Mouse (Mus musculus) ovary, postnatal 10 days (tissue): ENCODE data around the gene Gm525.
"Not testable (repeated sequence)": the region's sequence is repeated elsewhere in the genome, so short reads cannot be mapped to it uniquely, and the experiment has no call there.

Source experiments
- DNase-seq: peaks from one replicate; pipeline ENCODE4 v3.0.0; 2022; ENCODE audit warnings: low spot score

Gm525 gene

DNA sequence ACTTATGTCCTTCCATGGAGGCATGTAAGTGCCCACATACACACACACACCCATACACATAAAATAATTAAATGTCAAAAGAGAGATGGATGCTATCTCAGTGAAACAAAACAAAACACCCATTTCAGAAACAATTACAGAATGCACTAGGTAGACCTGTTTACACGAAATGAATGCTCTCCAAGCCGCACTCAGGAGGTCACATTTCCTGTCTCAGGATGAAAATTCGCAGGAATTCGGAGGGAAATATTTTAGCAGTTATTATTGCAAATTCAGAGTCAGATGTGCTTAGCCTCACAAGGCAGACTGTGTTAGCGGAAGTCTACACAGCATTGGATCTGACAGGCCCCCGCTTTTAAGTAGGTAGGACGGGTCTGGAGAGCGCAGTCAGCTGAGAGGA is at the start of gene Gm525:
Gene Gm525 (plus strand): TSS at position 301 of the 400 bp plus-strand sequence.
- DNase-seq, result no peak

DNA sequence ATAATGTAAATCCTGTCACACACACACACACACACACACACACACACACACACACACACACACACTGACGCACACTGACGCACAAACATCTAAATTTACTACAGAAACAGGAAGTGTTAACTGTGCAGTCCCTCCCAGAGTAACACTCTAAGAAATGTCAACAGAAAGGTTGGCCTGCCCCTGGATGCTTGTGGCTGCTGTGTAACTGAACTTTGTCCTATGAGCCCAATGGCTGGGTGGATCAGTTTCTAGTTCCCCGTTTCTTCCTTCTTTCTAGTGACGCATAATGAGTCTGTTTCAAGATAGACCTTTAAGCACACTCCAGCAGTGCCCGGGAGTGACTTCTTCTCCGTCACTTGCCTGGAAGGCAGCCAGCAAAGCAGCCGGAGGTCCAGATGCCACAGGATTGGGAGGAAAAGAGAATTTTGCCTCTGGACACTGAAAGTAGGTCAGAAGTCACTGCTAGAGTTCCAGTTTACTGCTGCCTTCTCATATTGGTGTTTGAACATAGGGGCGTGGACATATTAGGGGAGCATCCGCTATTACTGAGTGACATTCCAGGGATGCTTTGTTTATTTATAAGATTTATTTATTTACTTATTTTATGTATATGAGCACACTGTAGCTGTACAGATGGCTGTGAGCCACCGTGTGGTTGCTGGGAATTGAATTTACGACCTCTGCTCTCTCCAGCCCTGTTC is 49.3 kb upstream of the Gm525 start:
- no peak for DNase-seq

DNA sequence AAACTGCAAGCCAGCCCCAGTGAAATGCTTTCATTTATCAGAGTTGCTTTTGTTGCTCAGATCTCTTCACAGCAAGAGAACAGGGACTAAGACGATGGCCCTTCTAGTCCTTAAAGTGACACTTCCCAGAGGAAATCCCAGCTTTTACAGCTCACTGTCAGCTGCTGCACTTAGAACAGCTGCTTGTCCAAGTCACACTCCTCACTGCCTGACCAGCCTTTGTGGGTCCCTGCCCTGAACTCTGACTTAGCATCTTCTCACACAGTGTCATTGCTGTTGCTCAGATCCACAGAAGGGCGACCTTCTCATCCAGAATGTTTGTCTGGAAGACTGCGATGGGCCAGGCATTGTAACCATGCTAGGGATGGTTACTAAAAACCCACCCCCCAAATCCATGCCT is 48.0 kb upstream of the Gm525 start:
- DNase-seq, result no peak

GRCm38 (mm10) chr11:89026117-89026516 is 47.5 kb upstream of the Gm525 start:
- DNase-seq, result no peak

DNA sequence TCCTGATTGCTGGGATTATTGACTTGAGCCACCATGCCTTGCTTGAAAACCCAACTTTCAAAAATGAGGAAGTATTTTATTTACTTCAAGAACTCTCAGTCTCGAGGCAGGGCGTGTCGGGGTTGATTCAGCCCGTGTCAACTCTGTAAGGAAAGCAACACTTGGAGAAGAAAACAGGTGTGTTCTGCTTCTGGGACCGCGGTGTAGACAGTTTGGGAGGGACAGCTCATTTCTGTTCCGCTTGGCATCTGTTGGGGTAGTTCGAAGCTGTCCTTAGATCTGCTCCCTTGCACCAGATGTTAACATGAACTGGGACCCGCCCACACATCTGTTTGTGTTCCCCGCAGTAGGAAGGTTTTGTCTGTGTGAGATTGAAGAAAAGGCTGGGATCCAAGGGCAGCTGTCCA is 45.7 kb upstream of the Gm525 start:
- DNase-seq, result no peak

DNA sequence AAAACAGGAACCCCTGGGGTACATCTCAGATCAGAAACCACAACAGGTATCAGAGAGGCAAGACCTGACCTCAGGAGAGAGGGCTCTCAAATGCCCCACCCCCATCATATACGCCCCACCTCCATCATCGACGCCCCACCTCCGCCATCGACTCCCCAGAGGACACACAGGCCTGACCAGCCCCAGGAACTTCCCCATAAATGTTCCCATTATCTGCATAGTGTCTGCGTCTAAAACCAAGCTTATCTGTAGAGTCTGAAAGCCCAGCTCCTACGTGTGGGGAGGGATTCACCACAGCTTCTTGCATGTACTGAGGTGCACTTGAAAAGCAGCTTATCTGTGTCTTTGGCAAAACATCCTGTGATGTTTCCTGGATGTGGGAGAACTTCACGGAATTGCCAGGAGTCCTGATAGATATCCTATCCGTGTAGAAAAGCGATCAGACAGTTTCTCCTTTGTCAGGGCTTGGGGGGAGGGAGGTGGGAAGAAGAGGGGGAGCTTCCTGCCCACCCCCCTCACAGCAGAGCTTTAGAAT is 44.7 kb upstream of the Gm525 start:
- no peak for DNase-seq

- DNase-seq, result no peak
Measured at GRCm38 (mm10) chr11:89030552-89030951, 43.1 kb upstream of the Gm525 start.

- no peak for DNase-seq
Measured at GRCm38 (mm10) chr11:89031189-89031588, 42.5 kb upstream of the Gm525 start.

GRCm38 (mm10) chr11:89034592-89034991 is 39.0 kb upstream of the Gm525 start:
- DNase-seq, result no peak

DNA sequence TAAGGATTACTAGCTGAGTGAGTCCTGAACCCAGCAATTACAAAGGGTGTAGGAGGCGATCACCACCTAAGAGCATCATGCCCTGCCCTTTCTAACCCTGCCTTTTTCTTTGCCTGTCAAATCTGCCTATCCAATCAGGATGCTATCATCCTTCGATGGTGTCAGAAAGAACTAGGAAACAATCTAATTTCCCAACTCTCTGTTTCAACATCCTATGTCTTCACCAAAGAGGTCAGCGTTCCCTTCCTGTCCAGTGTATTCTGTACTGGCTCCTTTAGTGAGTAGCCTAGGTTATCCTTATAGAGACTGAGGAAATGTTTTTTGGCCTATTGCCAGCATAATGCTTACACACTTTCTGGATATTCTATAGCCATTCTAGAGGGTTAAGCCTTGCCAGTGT is 38.1 kb upstream of the Gm525 start:
- no peak for DNase-seq

DNA sequence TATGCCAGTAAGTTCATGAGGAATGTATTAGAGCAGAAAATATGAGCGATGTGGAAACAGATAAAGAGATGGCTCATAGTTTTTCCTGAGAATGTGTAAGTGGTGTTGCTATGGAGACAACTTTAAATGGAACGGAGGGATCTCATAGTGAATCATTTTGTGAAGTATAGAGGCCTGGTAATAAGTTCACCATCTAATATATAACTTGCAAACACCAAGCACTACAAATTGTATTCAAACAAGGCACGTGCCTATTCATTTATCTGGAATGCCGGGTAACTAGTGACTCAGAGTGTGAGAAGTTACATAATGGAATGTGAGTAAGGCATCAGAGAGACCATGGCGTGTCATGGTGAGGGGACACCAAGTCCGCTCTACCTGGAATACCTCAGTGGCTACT is 35.1 kb upstream of the Gm525 start:
- no peak for DNase-seq

DNA sequence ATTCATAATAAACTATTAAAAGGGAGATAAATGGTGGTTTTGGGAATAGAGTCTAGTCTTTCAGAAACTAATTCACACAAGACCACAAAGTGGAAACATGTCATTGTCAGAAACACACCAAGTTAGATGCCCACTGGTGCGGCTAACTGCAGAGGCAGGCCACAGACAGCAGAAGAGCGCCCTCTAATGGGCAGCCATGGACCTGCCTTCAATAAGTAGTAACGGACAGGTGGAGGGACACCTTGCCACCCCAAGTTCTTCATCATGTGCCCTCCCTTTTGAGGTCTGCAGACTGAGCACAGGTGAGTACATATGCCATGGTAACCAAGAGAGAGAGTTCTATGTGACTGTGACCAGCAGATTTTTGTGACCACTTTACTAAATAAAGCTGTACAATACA is 34.3 kb upstream of the Gm525 start:
- no peak for DNase-seq

- not testable (repeated sequence) for DNase-seq
Measured at GRCm38 (mm10) chr11:89041073-89041472, 32.6 kb upstream of the Gm525 start.

- DNase-seq, result no peak
Measured at GRCm38 (mm10) chr11:89043046-89043445, 30.6 kb upstream of the Gm525 start.

GRCm38 (mm10) chr11:89045501-89045900 is 28.1 kb upstream of the Gm525 start:
- DNase-seq, result not testable (repeated sequence)

GRCm38 (mm10) chr11:89046021-89046420 is 27.6 kb upstream of the Gm525 start:
- no peak for DNase-seq

GRCm38 (mm10) chr11:89051767-89052166 is 21.9 kb upstream of the Gm525 start:
- no peak for DNase-seq

DNA sequence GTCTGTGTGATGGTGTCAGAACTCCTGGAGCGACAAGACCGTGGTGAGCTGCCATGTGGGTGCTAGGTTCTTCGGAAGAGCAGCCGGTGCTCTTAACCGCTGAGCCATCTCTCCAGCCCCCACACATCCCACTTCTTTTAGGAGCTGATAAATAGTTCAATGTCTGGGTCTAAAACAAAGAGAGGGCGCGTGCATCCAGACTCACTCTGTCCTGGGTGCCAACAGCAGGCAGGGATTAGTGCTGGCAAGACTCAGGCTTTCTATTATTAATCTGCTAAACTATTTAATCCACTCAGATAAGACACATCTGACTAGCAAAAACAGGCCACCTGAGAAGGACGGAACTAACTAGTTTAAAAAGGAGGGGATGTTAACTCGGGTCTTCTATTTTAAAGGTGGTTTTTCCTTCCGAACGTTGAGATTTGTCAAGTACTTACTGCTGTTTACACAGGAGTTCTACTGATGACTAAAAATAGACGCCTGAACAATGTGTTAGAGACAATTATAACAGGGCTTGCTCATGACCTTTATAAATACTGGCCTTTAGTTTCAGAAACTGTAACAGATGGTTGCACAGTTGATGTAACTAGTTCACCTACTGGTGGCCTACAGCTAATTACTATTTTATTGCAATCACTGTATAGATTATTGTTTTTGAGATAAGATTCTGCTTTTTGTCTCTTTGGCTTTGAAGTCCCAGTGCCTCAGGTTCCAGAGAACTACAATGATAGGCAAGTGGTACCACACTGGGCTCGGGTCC is 17.5 kb upstream of the Gm525 start:
- DNase-seq, result no peak

DNA sequence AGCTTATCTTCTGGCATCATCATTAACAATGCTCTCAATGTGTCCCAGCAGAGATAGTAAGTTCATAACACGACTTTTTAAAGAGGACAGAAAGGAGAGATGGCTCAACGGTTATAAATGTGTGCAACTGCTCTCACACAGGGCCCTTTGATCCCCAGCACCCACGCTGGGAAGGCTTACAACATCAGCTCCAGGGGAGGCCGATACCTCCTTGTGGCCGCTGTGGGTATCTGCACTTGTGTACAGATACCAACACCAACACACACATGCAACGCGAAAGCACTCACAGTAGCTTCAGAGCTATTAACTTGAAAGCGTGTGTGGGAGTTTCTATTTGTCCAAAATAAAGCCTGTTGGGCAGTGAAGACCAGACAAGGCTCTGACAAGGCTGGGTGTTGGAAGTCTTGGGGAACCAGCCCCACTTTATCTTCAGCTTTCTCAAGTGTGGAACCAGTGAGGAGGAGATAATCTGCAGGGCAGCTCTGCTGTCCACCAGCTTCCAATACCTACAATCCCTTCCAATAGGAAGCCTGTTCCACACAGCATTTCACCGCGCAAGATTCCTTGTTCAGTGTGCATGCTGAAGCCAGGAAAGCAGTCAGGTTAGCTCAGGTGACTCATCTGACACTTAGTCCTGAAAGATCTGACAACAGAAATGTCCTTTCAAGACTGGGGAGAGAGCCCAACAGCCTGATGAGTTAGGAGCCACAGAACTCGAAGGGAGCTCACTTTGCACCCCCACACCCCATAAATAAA is 14.9 kb upstream of the Gm525 start:
- no peak for DNase-seq

DNA sequence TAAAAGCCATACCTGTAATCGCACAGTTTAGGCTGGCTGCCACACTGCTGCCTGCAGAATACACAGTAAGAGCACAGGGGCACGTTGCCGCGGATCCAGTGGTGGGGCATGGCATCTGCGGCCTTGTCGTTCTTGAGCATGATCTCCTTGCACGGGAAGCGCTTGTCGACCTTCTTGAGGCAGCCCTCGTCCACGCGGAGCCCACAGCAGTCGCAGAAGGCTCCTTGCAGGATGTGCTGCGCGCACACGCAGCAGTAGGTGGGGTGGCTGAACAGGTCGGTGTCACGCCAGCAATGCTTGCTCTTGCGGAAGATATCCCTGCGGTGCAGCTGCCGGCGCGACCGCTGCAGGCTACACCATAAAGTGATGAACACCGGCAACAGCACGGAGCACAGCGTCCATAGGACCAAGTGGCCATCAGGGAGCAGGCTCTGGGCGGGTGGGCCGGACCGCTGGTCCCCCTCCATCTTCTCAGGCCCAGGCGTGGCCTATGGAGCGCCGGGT is 13.7 kb upstream of the Gm525 start:
- DNase-seq, result no peak

DNA sequence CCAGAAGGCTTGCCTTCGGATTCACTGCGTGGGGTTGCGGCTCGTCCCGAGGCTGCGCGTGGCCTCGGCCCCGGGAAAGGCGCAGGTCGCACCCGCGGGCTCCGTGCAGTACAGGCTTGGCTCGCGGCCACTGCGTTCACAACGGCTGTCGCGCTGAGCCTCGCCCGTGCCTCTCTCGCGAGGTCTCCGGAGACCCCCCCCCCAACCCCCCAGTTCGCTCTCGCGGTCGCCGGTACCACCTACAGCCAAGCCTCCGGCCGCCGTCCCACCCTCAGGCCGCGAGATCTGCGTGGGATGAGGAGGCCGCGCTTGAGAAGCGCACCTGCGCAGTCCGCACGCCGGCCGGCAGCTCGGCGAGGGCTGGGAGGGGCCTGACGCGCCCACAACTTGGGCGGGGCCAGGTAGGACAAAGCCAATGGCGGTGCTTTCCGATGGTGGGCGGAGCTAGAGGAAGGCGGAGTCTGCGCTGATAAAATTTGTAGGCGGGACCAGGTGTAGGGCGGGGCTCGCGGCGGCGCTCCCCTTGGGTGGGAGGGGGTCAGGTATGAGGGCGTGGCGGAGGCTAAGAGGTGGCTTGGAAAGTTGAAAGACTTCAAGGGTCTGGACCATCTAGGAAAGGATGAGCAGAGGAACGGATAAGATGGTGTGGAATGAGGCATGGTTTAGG is 13.1 kb upstream of the Gm525 start:
- DNase-seq, result peak; percentile 72

DNA sequence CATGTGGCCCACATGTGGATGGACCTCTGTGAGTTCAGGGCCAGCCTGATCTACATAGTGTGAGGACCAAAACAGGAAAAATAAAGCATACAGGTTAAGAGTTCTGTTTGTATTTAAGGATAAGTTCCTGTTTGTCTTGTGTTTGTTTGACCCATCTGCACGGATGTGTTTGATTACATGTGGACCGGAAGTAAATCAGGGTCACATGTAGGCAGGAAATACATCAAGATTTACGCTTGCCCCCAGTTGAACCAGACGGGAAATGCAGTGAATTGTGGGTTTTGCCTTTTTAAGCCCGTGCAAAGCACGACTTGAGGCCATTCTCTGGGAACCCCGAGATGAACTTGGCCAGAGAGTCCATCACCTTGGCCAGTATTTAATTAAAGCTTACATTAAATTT is 12.3 kb upstream of the Gm525 start:
- DNase-seq, result no peak
